Mouse (Mus musculus) frontal cortex, postnatal 14 days (tissue): Measurements from ENCODE around the gene Irak1.

Experiments
- DNase-seq, 2 experiments: peaks; one replicate each; pipeline ENCODE4 v3.0.0; 2022; ENCODE audit warnings: low spot score in 2 of 2

The Irak1 gene

DNA sequence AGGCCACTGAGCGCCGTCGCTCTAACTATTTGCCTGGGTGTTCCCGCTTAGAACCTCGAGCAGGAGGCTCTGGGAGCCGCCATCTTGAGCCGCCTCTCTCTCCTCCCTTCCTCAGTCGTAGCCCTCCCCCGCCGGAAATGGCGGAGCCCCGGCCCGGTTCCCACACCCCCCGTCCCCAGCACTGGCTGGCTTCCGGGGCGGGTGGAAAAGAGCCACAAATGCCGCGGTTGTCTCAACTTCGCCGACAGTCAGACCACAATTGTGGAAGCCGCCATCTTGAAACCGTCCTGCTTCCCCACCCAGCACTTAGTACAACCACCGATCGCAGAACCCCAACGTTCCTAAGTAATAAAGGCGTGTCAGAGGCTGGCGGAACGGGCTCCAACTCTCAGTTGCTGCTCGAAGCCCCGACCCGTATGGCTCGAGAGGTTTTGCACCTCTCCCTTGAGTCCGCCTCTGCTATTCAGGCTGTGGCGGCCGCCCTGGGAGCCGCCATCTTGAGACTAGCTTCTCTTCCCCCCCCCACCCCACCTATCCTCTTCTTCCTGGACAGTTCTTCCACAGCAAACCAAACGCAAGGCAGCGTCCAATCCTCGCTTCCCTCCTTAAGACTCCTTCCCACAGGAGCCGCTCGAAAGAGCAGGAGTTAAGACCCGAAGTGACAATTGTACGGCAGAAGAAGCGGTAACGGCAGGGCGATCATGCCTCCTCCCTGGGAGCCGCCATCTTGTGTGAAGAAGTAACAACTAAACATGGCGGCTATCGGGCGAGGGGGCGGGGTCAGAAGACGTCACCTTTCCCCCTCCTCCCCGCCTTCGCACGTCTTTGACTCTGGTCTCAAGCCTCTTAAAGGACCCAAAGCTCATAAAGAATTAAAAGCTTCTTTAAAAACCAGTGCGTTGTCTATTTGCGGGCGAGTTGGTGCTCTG, 57.2 kb downstream of the Irak1 start, which contains the start of gene Hcfc1:
Hcfc1 (minus strand) TSS at position 110 of the 929 bp plus-strand sequence.
- peak; percentile 81 to 84 for DNase-seq

DNA sequence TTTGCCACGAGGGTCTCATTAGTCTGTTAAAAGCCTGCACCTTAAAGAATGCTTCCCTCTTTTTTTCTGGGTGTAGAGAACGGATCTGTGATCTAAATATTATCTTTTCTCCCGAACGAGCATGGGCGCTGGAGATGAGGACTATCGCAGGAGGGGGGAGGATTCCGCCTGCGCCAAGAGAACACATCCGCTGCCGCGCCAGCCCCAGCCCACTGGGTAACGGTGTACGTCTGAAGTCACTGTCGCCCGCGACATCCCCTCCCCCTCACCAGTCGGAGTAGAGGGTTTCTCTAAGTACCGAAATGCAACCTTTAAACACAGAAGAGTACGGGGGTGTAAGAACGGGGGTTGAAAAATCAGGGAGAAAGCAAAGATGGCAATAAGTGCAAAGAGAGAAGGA, 58.4 kb downstream of the Irak1 start:
- DNase-seq: peak; percentile 54 to 66

DNA sequence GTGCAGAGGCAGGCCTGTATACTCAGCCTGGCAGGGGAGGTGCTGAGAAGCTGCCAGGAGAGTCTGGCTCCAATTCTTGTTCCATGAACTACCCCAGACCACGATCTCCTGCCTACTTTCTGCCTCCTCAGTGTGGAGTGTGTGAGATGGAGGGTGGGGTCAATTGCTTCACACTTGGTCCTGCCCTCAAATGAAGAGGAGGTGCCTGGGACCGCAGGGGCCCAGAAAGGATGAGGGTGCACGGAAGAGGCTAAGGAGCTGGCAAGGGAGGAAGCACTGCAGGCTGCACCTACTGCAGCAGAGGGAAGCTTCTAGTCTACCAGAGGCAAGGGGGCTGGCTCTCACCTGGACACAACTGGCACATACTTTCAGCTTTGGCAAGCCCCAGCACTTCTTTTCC, 59.4 kb downstream of the Irak1 start:
- no peak for DNase-seq
